8 mouse cellular contexts compared by ENCODE assay signal in the genomic region with DNA sequence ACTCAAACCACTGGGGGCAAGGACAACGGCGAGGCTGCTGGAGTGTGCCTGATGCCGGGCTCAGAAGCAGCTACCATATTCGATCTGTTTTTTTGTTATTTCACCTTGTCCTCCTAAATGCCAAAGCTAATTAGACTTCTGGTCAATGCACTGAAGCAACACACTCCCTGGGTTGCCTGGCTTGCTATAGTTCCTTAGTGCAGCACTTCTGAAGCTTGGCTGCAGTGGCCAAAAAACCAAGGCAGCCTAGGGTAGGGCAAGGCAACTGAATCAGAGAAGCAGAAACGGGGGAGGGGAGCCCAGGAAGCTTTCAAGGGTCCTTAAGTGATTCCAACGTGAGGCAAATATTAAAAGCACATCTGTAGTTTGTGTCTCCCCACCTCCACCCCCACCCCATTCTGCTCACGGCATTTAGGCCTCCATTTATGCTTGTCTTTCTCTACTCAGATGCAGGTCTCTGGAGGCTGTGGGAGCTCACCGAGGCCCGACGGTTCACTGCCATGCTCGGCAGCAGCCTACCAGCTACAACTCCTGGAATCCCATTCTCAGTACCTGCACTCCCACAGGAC. TPM values are rescaled to one million over a fixed set of nuclear protein-coding genes. Genes with fewer than 3 reads are reported as not detected.
DNase-seq lines count a peak whose midpoint lies in the region; ATAC-seq and TF ChIP-seq lines count a peak whose summit lies in the region.

No protein-coding gene starts in this region.

- peaks cover 77% of the 10 kb centered on the region for H3K4me1 ChIP-seq in heart, embryonic 13.5 days
- H3K4me1 ChIP-seq in MEL (ENCODE audit: control insufficient read depth in 1 of 2, insufficient read depth in 2 of 2, low read length in 2 of 2), result peaks cover 9 to 25% of the 10 kb centered on the region in 2 experiments
- H3K4me1 ChIP-seq in forebrain, embryonic 15.5 days, result peaks cover 66% of the 10 kb centered on the region
- peaks cover 75% of the 10 kb centered on the region for H3K4me1 ChIP-seq in liver, embryonic 15.5 days (replicated peaks)

- TF ChIP-seq CTCF in MEL (IDR thresholded peaks at IDR 0.05 in 2 of 3, conservative IDR thresholded peaks at IDR 0.05 in 1 of 3; ENCODE audit: control insufficient read depth in 1 of 3, insufficient read depth in 1 of 3, low read depth in 2 of 3, low read length in 3 of 3, poor library complexity in 1 of 3, severe bottlenecking in 1 of 3), result no peak

- peak overlapping the region; percentile 87 for H3K4me2 ChIP-seq in heart, embryonic 13.5 days
- H3K4me2 ChIP-seq in forebrain, embryonic 15.5 days (replicated peaks), result peak overlapping the region; percentile 78
- peak overlapping the region; percentile 99 for H3K4me2 ChIP-seq in liver, embryonic 15.5 days

- H3K36me3 ChIP-seq in heart, embryonic 13.5 days, result no peaks in the 10 kb centered on the region
- H3K36me3 ChIP-seq in MEL (ENCODE audit: control insufficient read depth in 1 of 2, insufficient read depth in 2 of 2, low read length in 2 of 2), result peaks cover under 1 to 12% of the 10 kb centered on the region in 2 experiments
- no peaks in the 10 kb centered on the region for H3K36me3 ChIP-seq in forebrain, embryonic 15.5 days
- no peaks in the 10 kb centered on the region for H3K36me3 ChIP-seq in liver, embryonic 15.5 days (replicated peaks)

- H3K4me3 ChIP-seq in heart, embryonic 13.5 days, result peak overlapping the region; percentile 90
- peak overlapping the region; percentile 70 to 92 for H3K4me3 ChIP-seq in MEL (ENCODE audit: control insufficient read depth in 1 of 2, insufficient read depth in 1 of 2, low read depth in 2 of 2, low read length in 2 of 2)
- peak overlapping the region; percentile 62 for H3K4me3 ChIP-seq in forebrain, embryonic 15.5 days
- H3K4me3 ChIP-seq in liver, embryonic 15.5 days (replicated peaks), result peak overlapping the region; percentile 82

- H3K27me3 ChIP-seq in heart, embryonic 13.5 days (replicated peaks), result peaks cover 13% of the 10 kb centered on the region
- no peaks in the 10 kb centered on the region for H3K27me3 ChIP-seq in MEL (ENCODE audit: control insufficient read depth in 1 of 2, insufficient read depth in 2 of 2, low read length in 2 of 2)
- H3K27me3 ChIP-seq in forebrain, embryonic 15.5 days, result no peaks in the 10 kb centered on the region
- H3K27me3 ChIP-seq in liver, embryonic 15.5 days, result no peaks in the 10 kb centered on the region

- no peak for TF ChIP-seq EP300 in MEL (IDR thresholded peaks at IDR 0.05; ENCODE audit: low read depth in 1 of 2, low read length in 2 of 2)

- intact Hi-C loops in heart, postnatal 14 days (cut with DNase I), result loop anchor here (5.0 to 10.0 kb wide), 2 partner anchors 374 to 497 kb away; partner anchors contain the start of gene Mdk

- no peaks in the 10 kb centered on the region for H3K9me3 ChIP-seq in heart, embryonic 13.5 days
- H3K9me3 ChIP-seq in MEL (replicated peaks; ENCODE audit: insufficient read depth, low read length), result no peaks in the 10 kb centered on the region
- H3K9me3 ChIP-seq in forebrain, embryonic 15.5 days, result no peaks in the 10 kb centered on the region
- H3K9me3 ChIP-seq in liver, embryonic 15.5 days (replicated peaks), result no peaks in the 10 kb centered on the region

- 33% methylated on average over 11 of the region's 11 CpGs for WGBS in heart, embryonic 13.5 days
- 17% methylated on average over 11 of the region's 11 CpGs for WGBS in forebrain, embryonic 15.5 days
- 46% methylated on average over 11 of the region's 11 CpGs for WGBS in liver, embryonic 15.5 days (ENCODE audit: insufficient replicate concordance)

- peaks cover 65% of the 10 kb centered on the region for H3K79me2 ChIP-seq in MEL (ENCODE audit: control insufficient read depth, insufficient read depth, low read length, poor library complexity)

- TF ChIP-seq POLR2A in MEL (IDR thresholded peaks at IDR 0.05; ENCODE audit: control insufficient read depth in 1 of 2, insufficient read depth in 1 of 2, low read depth in 1 of 2, low read length in 2 of 2, poor library complexity in 1 of 2), result no peak

- no peak for DNase-seq in heart, postnatal 14 days
- DNase-seq in MEL (ENCODE audit: low read depth, low spot score), result no peak
- DNase-seq in layer of hippocampus, adult 9-10 months (ENCODE audit: low spot score), result no peak
- no peak for DNase-seq in layer of hippocampus, postnatal 25 days (ENCODE audit: extremely low spot score in 1 of 2, low spot score in 1 of 2)
- no peak for DNase-seq in spleen, postnatal 36 days (ENCODE audit: low spot score in 2 of 2)

- ATAC-seq in heart, embryonic 13.5 days (ENCODE audit: extremely low read depth, insufficient number of reproducible peaks, low FRiP score, low TSS enrichment), result no peak
- ATAC-seq in forebrain, embryonic 15.5 days (replicated peaks), result no peak
- ATAC-seq in liver, embryonic 15.5 days (ENCODE audit: insufficient read depth), result no peak

- H3K9ac ChIP-seq in heart, embryonic 13.5 days, result peak overlapping the region; percentile 91
- H3K9ac ChIP-seq in MEL (ENCODE audit: control insufficient read depth, low read depth, low read length, poor library complexity, severe bottlenecking), result peak overlapping the region; percentile 76
- H3K9ac ChIP-seq in forebrain, embryonic 15.5 days (replicated peaks), result peak overlapping the region; percentile 65
- 0 out of 2 replicates have a peak overlapping the region, but pooled peaks have one; percentile 1 for H3K9ac ChIP-seq in liver, embryonic 15.5 days

- TF ChIP-seq RAD21 in MEL (IDR thresholded peaks at IDR 0.05; ENCODE audit: low read depth, low read length), result no peak

- peak overlapping the region; percentile 75 for H3K27ac ChIP-seq in heart, embryonic 13.5 days (replicated peaks)
- peak overlapping the region; percentile 59 for H3K27ac ChIP-seq in MEL (ENCODE audit: control insufficient read depth, low read depth, low read length)
- H3K27ac ChIP-seq in forebrain, embryonic 15.5 days (replicated peaks), result peak overlapping the region; percentile 83
- peak overlapping the region; percentile 79 for H3K27ac ChIP-seq in liver, embryonic 15.5 days (replicated peaks)

TF ChIP-seq in MEL, 35 proteins besides CTCF, POLR2A, EP300 and RAD21 (continues in another document):
- TF ChIP-seq SIN3A (IDR thresholded peaks at IDR 0.05; ENCODE audit: low read length), result 0 out of 2 replicates have a peak, but pooled peaks have one; percentile 19
- TF ChIP-seq CHD1 (IDR thresholded peaks at IDR 0.05; ENCODE audit: low read depth, low read length), result 0 out of 2 replicates have a peak, but pooled peaks have one; percentile 3

RNA-seq across cellular contexts. Expression of gene Cry2, which starts 2.1 kb away (rescaled TPM):
- 18.6 and 19.0 TPM in 2 replicates for polyA plus RNA-seq in heart, embryonic 13.5 days (2015; fragmentation: Nextera tagmentation; extraction: Ambion mirVana)
- 10 to 100 TPM; 20.9 to 26.6 TPM for total RNA-seq in heart, postnatal 14 days (2021)
- total RNA-seq in MEL (2012; rRNA removed), result 13.3 and 16.4 TPM in 2 replicates
- polyA plus RNA-seq in MEL (2012; ENCODE audit: insufficient read depth in 1 of 2, insufficient read length in 2 of 2, low read depth in 1 of 2, low replicate concordance in 2 of 2, missing spikeins in 1 of 2), result 10 to 100 TPM in 1 of 2 experiments, not detected in 1; 36.2 TPM
- polyA plus RNA-seq in forebrain, embryonic 15.5 days (2015; fragmentation: Nextera tagmentation; extraction: Ambion mirVana), result 37.0 and 37.2 TPM in 2 replicates
- polyA plus RNA-seq in liver, embryonic 15.5 days (2015; fragmentation: Nextera tagmentation; extraction: Ambion mirVana), result 11.2 and 14.6 TPM in 2 replicates
- 100 to 1,000 TPM in 1 of 2 experiments, 10 to 100 TPM in 1; 85.6 to 106 TPM for total RNA-seq in layer of hippocampus, postnatal 25 days (2021)

RNA-seq across cellular contexts. Expression of gene Slc35c1, which starts 28.6 kb away (rescaled TPM):
- 7.7 and 8.9 TPM in 2 replicates for polyA plus RNA-seq in heart, embryonic 13.5 days (2015; fragmentation: Nextera tagmentation; extraction: Ambion mirVana)
- total RNA-seq in heart, postnatal 14 days (2021), result 1 to 10 TPM; 5.5 to 5.6 TPM
- 14.4 and 16.8 TPM in 2 replicates for total RNA-seq in MEL (2012; rRNA removed)
- polyA plus RNA-seq in MEL (2012; ENCODE audit: insufficient read depth in 1 of 2, insufficient read length in 2 of 2, low read depth in 1 of 2, low replicate concordance in 2 of 2, missing spikeins in 1 of 2), result 10 to 100 TPM in 1 of 2 experiments, not detected in 1; 64.5 TPM
- 9.7 and 10.9 TPM in 2 replicates for polyA plus RNA-seq in forebrain, embryonic 15.5 days (2015; fragmentation: Nextera tagmentation; extraction: Ambion mirVana)
- 11.0 and 11.6 TPM in 2 replicates for polyA plus RNA-seq in liver, embryonic 15.5 days (2015; fragmentation: Nextera tagmentation; extraction: Ambion mirVana)
- total RNA-seq in layer of hippocampus, postnatal 25 days (2021), result 10 to 100 TPM; 15.1 to 18.1 TPM

RNA-seq across cellular contexts. Expression of gene Mapk8ip1, which starts 30.6 kb away (rescaled TPM):
- polyA plus RNA-seq in heart, embryonic 13.5 days (2015; fragmentation: Nextera tagmentation; extraction: Ambion mirVana), result 6.5 and 7.5 TPM in 2 replicates
- 1 to 10 TPM; 7.4 to 8.6 TPM for total RNA-seq in heart, postnatal 14 days (2021)
- 1.5 and 2.5 TPM in 2 replicates for total RNA-seq in MEL (2012; rRNA removed)
- 1 to 10 TPM in 1 of 2 experiments, not detected in 1; 3.8 TPM for polyA plus RNA-seq in MEL (2012; ENCODE audit: insufficient read depth in 1 of 2, insufficient read length in 2 of 2, low read depth in 1 of 2, low replicate concordance in 2 of 2, missing spikeins in 1 of 2)
- polyA plus RNA-seq in forebrain, embryonic 15.5 days (2015; fragmentation: Nextera tagmentation; extraction: Ambion mirVana), result 119 and 120 TPM in 2 replicates
- 1.8 and 1.9 TPM in 2 replicates for polyA plus RNA-seq in liver, embryonic 15.5 days (2015; fragmentation: Nextera tagmentation; extraction: Ambion mirVana)
- total RNA-seq in layer of hippocampus, postnatal 25 days (2021), result 100 to 1,000 TPM; 339 to 369 TPM

RNA-seq across cellular contexts. Expression of gene 1700029I15Rik, which starts 49.4 kb away (rescaled TPM):
- polyA plus RNA-seq in heart, embryonic 13.5 days (2015; fragmentation: Nextera tagmentation; extraction: Ambion mirVana), result 0.62 and 1.2 TPM in 2 replicates
- total RNA-seq in heart, postnatal 14 days (2021), result 1 to 10 TPM; 1.4 to 1.9 TPM
- 0.65 and 0.98 TPM in 2 replicates for total RNA-seq in MEL (2012; rRNA removed)
- polyA plus RNA-seq in MEL (2012; ENCODE audit: insufficient read depth in 1 of 2, insufficient read length in 2 of 2, low read depth in 1 of 2, low replicate concordance in 2 of 2, missing spikeins in 1 of 2), result 1 to 10 TPM in 1 of 2 experiments, not detected in 1; 3.2 TPM
- 6.8 and 10.6 TPM in 2 replicates for polyA plus RNA-seq in forebrain, embryonic 15.5 days (2015; fragmentation: Nextera tagmentation; extraction: Ambion mirVana)
- 1.4 and 1.5 TPM in 2 replicates for polyA plus RNA-seq in liver, embryonic 15.5 days (2015; fragmentation: Nextera tagmentation; extraction: Ambion mirVana)
- total RNA-seq in layer of hippocampus, postnatal 25 days (2021), result 1 to 10 TPM; 3.6 to 4.7 TPM

RNA-seq across cellular contexts. Expression of gene Large2, which starts 57.0 kb away (rescaled TPM):
- polyA plus RNA-seq in heart, embryonic 13.5 days (2015; fragmentation: Nextera tagmentation; extraction: Ambion mirVana), result 1.8 and 2.3 TPM in 2 replicates
- total RNA-seq in heart, postnatal 14 days (2021), result under 1 TPM; 0.32 to 0.36 TPM
- not detected in 2 replicates for total RNA-seq in MEL (2012; rRNA removed)
- under 1 TPM in 1 of 2 experiments, not detected in 1; 0.03 TPM for polyA plus RNA-seq in MEL (2012; ENCODE audit: insufficient read depth in 1 of 2, insufficient read length in 2 of 2, low read depth in 1 of 2, low replicate concordance in 2 of 2, missing spikeins in 1 of 2)
- 1.5 and 2.6 TPM in 2 replicates for polyA plus RNA-seq in forebrain, embryonic 15.5 days (2015; fragmentation: Nextera tagmentation; extraction: Ambion mirVana)
- 2.4 and 3.5 TPM in 2 replicates for polyA plus RNA-seq in liver, embryonic 15.5 days (2015; fragmentation: Nextera tagmentation; extraction: Ambion mirVana)
- under 1 TPM; 0.34 to 0.96 TPM for total RNA-seq in layer of hippocampus, postnatal 25 days (2021)

Comparison
In these comparisons a context has a peak if more than half of its experiments do, and no peak if none do; other contexts are left out.
1. H3K9ac ChIP-seq: peak in every context shown above with its lines; median percentile 91 in heart, embryonic 13.5 days; 76 in MEL; 65 in forebrain, embryonic 15.5 days; 1 in liver, embryonic 15.5 days.
2. RNA of gene Mapk8ip1, which starts 30.6 kb away (polyA plus RNA-seq): 119 to 120 TPM in forebrain, embryonic 15.5 days; 6.5 to 7.5 TPM in heart, embryonic 13.5 days, 3.8 TPM in MEL and 1.8 to 1.9 TPM in liver, embryonic 15.5 days; every median in the first group is over 10 times any median in the second.
3. Peak in every context shown above with its lines, with median percentiles within 50 percentile points of each other: H3K27ac ChIP-seq, H3K4me2 ChIP-seq and H3K4me3 ChIP-seq.